Mouse (Mus musculus): Measurements from ENCODE around the gene B830017H08Rik. TPM values are rescaled to one million over a fixed set of nuclear protein-coding genes. Genes with fewer than 3 reads are reported as not detected.

Gene B830017H08Rik
- polyA plus RNA-seq, 1 experiment, result not detected

DNA sequence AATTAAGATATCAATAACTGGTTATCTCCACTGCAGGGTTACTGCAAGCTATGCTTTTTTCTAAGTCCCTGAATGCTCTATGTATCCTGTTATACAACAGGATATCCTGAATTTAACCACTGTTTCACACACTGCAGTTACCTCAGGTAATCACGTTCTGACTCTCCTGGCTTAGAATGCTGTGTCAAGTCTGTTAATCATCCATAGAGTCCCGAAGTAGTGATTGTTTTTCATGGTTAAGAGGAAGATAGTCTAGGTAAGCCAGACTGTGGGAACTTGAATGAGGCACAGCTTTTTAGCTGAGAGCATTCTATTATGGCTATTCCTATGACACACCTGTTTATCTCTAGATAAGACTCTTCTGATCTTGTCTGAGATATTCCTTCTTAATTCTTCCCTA, 32.4 kb downstream of the B830017H08Rik start:
- Histone ChIP-seq H3K9ac (ENCODE audit: low read depth, poor library complexity, severe bottlenecking) (no peak overlapping the region), H3K9me3 (replicated peaks; ENCODE audit: control insufficient read depth, insufficient read depth, low read length, poor library complexity, severe bottlenecking) (no peaks in the 10 kb centered on the region), H3K4me3 (ENCODE audit: low read depth, low read length) (no peak overlapping the region), H3K4me1 (ENCODE audit: control insufficient read depth, insufficient read depth, low read length) (no peaks in the 10 kb centered on the region), H3K36me3 (ENCODE audit: control insufficient read depth, insufficient read depth, low read length, poor library complexity, severe bottlenecking) (no peaks in the 10 kb centered on the region; the same call in 1 of the 2 replicates), H3K27me3 (ENCODE audit: control insufficient read depth, insufficient read depth, low read length, poor library complexity, severe bottlenecking) (no peaks in the 10 kb centered on the region), H3K27ac (ENCODE audit: insufficient read depth, low read length) (no peak overlapping the region)
- no peak for TF ChIP-seq CTCF (IDR thresholded peaks at IDR 0.05; ENCODE audit: low read depth, low read length)
- TF ChIP-seq POLR2A (IDR thresholded peaks at IDR 0.05; ENCODE audit: insufficient read depth, low read length), result no peak
- TF ChIP-seq EP300 (IDR thresholded peaks at IDR 0.05; ENCODE audit: insufficient read depth, low read depth, low read length), result no peak

DNA sequence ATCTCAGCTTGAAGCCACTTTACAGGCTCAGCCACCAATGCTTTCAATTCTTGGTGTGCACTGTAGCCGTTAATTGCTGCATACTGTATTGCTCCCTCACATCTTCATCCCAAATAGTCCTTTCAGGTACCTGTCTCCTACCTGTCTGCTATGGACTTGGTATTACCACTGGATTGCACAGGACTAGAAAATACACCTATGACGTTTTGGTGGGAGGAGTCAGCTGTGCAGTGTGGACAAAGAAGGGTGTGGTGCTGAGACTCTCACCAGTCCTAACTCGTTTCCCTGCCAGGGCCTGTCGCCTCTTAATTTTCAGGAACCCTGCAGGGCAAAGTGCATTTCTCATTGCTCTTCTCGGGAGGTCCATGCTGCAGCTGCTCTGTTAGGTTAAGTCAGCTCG, 32.8 kb downstream of the B830017H08Rik start:
- H3K4me3 ChIP-seq (ENCODE audit: low read depth, low read length), result no peak overlapping the region
- no peak overlapping the region for H3K9ac ChIP-seq (ENCODE audit: low read depth, poor library complexity, severe bottlenecking)
- H3K4me1 ChIP-seq (ENCODE audit: control insufficient read depth, insufficient read depth, low read length), result no peaks in the 10 kb centered on the region
- TF ChIP-seq CTCF (IDR thresholded peaks at IDR 0.05; ENCODE audit: low read depth, low read length), result no peak
- no peaks in the 10 kb centered on the region; the same call in 1 of the 2 replicates for H3K36me3 ChIP-seq (ENCODE audit: control insufficient read depth, insufficient read depth, low read length, poor library complexity, severe bottlenecking)
- no peak overlapping the region for H3K27ac ChIP-seq (ENCODE audit: insufficient read depth, low read length)
- no peaks in the 10 kb centered on the region for H3K27me3 ChIP-seq (ENCODE audit: control insufficient read depth, insufficient read depth, low read length, poor library complexity, severe bottlenecking)
- no peaks in the 10 kb centered on the region for H3K9me3 ChIP-seq (replicated peaks; ENCODE audit: control insufficient read depth, insufficient read depth, low read length, poor library complexity, severe bottlenecking)

DNA sequence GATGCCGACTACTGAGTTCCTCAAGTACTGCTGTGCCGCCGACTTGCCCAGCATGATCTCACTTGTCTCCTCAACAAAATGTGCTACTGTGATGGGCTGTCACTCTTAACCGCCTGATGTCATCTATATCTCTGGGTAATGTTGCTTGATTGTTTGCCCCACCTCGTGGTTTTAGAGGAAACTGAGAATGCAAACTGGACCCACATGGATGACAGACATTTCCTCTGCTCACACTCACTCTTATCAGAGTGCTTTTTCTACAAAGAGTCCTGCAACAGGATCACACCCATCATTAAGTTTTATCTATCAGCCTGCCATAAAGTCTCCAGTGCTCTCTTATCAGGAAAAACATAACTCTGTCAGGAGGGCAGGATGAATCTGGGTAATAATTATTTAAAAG, 38.3 kb downstream of the B830017H08Rik start:
- Histone ChIP-seq H3K4me1 (ENCODE audit: control insufficient read depth, insufficient read depth, low read length) (no peaks in the 10 kb centered on the region), H3K27ac (ENCODE audit: insufficient read depth, low read length) (no peak overlapping the region), H3K9ac (ENCODE audit: low read depth, poor library complexity, severe bottlenecking) (no peak overlapping the region), H3K27me3 (ENCODE audit: control insufficient read depth, insufficient read depth, low read length, poor library complexity, severe bottlenecking) (no peaks in the 10 kb centered on the region), H3K36me3 (ENCODE audit: control insufficient read depth, insufficient read depth, low read length, poor library complexity, severe bottlenecking) (peaks cover 5% of the 10 kb centered on the region; the same call in 1 of the 2 replicates), H3K4me3 (ENCODE audit: low read depth, low read length) (no peak overlapping the region), H3K9me3 (replicated peaks; ENCODE audit: control insufficient read depth, insufficient read depth, low read length, poor library complexity, severe bottlenecking) (no peaks in the 10 kb centered on the region)
- no peak for TF ChIP-seq CTCF (IDR thresholded peaks at IDR 0.05; ENCODE audit: low read depth, low read length)

DNA sequence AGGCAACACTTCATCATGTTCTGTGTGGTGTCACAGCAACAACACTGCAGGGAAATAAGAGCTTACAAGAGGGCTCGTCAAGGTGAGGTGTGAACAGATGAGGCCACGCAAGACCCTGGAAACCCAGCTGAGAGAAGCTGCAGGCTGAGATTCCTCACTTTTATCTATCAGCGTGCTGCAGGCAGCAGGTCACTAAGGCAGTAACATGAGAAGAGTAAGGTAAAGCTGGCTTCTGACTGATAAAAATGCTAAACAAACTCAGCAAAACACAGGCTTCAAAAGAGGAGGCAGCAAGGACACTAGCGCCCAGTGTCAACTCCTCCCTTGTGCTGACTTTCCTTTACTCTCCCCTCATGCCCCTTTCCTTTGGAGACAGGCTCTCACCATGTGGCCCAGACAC, 40.1 kb downstream of the B830017H08Rik start:
- no peak for TF ChIP-seq EP300 (IDR thresholded peaks at IDR 0.05; ENCODE audit: insufficient read depth, low read depth, low read length)
- no peak for TF ChIP-seq POLR2A (IDR thresholded peaks at IDR 0.05; ENCODE audit: insufficient read depth, low read length)
- no peak for TF ChIP-seq CTCF (IDR thresholded peaks at IDR 0.05; ENCODE audit: low read depth, low read length)
- H3K4me1 ChIP-seq (ENCODE audit: control insufficient read depth, insufficient read depth, low read length), result no peaks in the 10 kb centered on the region
- peaks cover 5% of the 10 kb centered on the region; the same call in 1 of the 2 replicates for H3K36me3 ChIP-seq (ENCODE audit: control insufficient read depth, insufficient read depth, low read length, poor library complexity, severe bottlenecking)
- no peak overlapping the region for H3K4me3 ChIP-seq (ENCODE audit: low read depth, low read length)
- H3K9ac ChIP-seq (ENCODE audit: low read depth, poor library complexity, severe bottlenecking), result no peak overlapping the region
- H3K27me3 ChIP-seq (ENCODE audit: control insufficient read depth, insufficient read depth, low read length, poor library complexity, severe bottlenecking), result no peaks in the 10 kb centered on the region
- H3K27ac ChIP-seq (ENCODE audit: insufficient read depth, low read length), result no peak overlapping the region
- no peaks in the 10 kb centered on the region for H3K9me3 ChIP-seq (replicated peaks; ENCODE audit: control insufficient read depth, insufficient read depth, low read length, poor library complexity, severe bottlenecking)

DNA sequence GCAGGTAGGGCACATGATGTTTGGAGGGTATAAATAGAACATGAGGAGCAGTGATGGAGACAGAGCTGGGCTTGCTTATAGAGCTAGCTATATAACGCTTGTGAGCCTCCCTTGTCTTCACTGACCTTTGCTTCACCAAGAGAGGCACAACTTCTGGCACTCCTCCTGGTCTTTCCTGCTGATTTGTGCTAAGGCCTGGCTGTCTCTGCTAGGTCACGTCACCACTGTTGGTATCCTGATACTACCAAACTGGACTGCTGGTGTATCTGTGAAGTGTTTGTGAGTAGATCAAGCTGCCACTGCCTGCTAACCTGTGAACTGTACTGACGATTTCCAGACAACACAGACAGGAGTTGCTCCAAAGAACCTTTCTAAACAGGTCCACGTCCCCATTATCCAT, 42.3 kb downstream of the B830017H08Rik start:
- Histone ChIP-seq H3K36me3 (ENCODE audit: control insufficient read depth, insufficient read depth, low read length, poor library complexity, severe bottlenecking) (peaks cover 5% of the 10 kb centered on the region; the same call in 1 of the 2 replicates), H3K27ac (ENCODE audit: insufficient read depth, low read length) (no peak overlapping the region), H3K9ac (ENCODE audit: low read depth, poor library complexity, severe bottlenecking) (no peak overlapping the region), H3K27me3 (ENCODE audit: control insufficient read depth, insufficient read depth, low read length, poor library complexity, severe bottlenecking) (no peaks in the 10 kb centered on the region), H3K9me3 (replicated peaks; ENCODE audit: control insufficient read depth, insufficient read depth, low read length, poor library complexity, severe bottlenecking) (no peaks in the 10 kb centered on the region), H3K4me1 (ENCODE audit: control insufficient read depth, insufficient read depth, low read length) (no peaks in the 10 kb centered on the region), H3K4me3 (ENCODE audit: low read depth, low read length) (no peak overlapping the region)
- TF ChIP-seq EP300 (IDR thresholded peaks at IDR 0.05; ENCODE audit: insufficient read depth, low read depth, low read length) (no peak), CTCF (IDR thresholded peaks at IDR 0.05; ENCODE audit: low read depth, low read length) (no peak), POLR2A (IDR thresholded peaks at IDR 0.05; ENCODE audit: insufficient read depth, low read length) (no peak)

DNA sequence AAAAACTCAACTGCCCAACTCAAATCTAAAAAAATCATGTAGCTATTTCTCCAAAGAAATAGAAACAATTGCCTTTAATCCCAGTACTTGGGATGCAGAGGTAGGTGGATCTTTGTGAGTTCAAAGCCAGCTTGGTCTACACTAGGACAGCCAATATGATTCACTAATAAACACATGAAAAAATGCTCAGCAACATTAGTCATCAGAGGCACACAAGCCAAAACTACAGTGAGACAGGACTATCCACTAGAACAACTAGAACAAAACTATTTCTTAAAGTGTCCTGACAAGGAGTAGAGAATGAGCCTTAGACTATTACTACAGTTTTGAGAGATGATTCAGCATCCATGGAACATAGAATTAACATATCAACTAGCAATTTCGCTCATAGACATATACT, 43.2 kb downstream of the B830017H08Rik start:
- Histone ChIP-seq H3K27ac (ENCODE audit: insufficient read depth, low read length) (no peak overlapping the region), H3K4me1 (ENCODE audit: control insufficient read depth, insufficient read depth, low read length) (no peaks in the 10 kb centered on the region), H3K36me3 (ENCODE audit: control insufficient read depth, insufficient read depth, low read length, poor library complexity, severe bottlenecking) (peaks cover 5% of the 10 kb centered on the region; the same call in 1 of the 2 replicates), H3K9ac (ENCODE audit: low read depth, poor library complexity, severe bottlenecking) (no peak overlapping the region), H3K27me3 (ENCODE audit: control insufficient read depth, insufficient read depth, low read length, poor library complexity, severe bottlenecking) (no peaks in the 10 kb centered on the region), H3K4me3 (ENCODE audit: low read depth, low read length) (no peak overlapping the region), H3K9me3 (replicated peaks; ENCODE audit: control insufficient read depth, insufficient read depth, low read length, poor library complexity, severe bottlenecking) (no peaks in the 10 kb centered on the region)
- TF ChIP-seq POLR2A (IDR thresholded peaks at IDR 0.05; ENCODE audit: insufficient read depth, low read length) (no peak), CTCF (IDR thresholded peaks at IDR 0.05; ENCODE audit: low read depth, low read length) (no peak), EP300 (IDR thresholded peaks at IDR 0.05; ENCODE audit: insufficient read depth, low read depth, low read length) (no peak)
